Mouse (Mus musculus) CH12.LX (cell line): ENCODE measurements at regions not wholly inside any gene's neighbourhood (a gene's known extent, or its start where the extent isn't known, plus 50 kb on each side); places are given as distances from the start of the nearest gene placed in this dataset.

Source experiments
- DNase-seq: peaks from one replicate; pipeline ENCODE4 v3.0.0-alpha.2; 2013; ENCODE audit errors: extremely low read depth
- H3K27ac ChIP-seq: 2 replicates; pipeline ENCODE4 v1.5.1; 2012; ENCODE audit warnings: low read depth, mild to moderate bottlenecking, control low read depth, moderate library complexity; ENCODE audit not compliant: insufficient read depth
- H3K27me3 ChIP-seq: replicated peaks from 2 replicates; pipeline ENCODE3; 2012; ENCODE audit warnings: inconsistent platforms
- H3K36me3 ChIP-seq, 2 experiments: replicated peaks in 1 of 2; 2 replicates each; pipeline versions ENCODE3 to v1.6.1; 2012; ENCODE audit warnings: inconsistent platforms in 1 of 2, low read length in 1 of 2, mild to moderate bottlenecking in 1 of 2, mixed read lengths in 1 of 2, moderate library complexity in 1 of 2; ENCODE audit not compliant: control insufficient read depth in 1 of 2, insufficient read depth in 1 of 2
- H3K4me1 ChIP-seq, 2 experiments: 2 replicates each; pipeline ENCODE4 v1.6.1; 2012; ENCODE audit warnings: inconsistent platforms in 1 of 2, moderate library complexity in 1 of 2; ENCODE audit not compliant: insufficient read depth in 2 of 2, control insufficient read depth in 1 of 2
- H3K4me2 ChIP-seq: 2 replicates; pipeline ENCODE4 v1.6.1; 2012; ENCODE audit warnings: low read depth, mild to moderate bottlenecking, control low read depth; ENCODE audit not compliant: poor library complexity, insufficient read depth, severe bottlenecking
- H3K4me3 ChIP-seq, 3 experiments: fragments of 150-350 bp in 1 of 3; sonication (generic) in 1 of 3; replicated peaks in 1 of 3; 2 replicates each; pipeline versions ENCODE3 to v1.5.1; 2011 to 2012; ENCODE audit warnings: low read depth in 2 of 3, low read length in 2 of 3, mild to moderate bottlenecking in 2 of 3, moderate library complexity in 2 of 3, control low read depth in 1 of 3, improper control_type of control experiment in 1 of 3, inconsistent platforms in 1 of 3, mixed read lengths in 1 of 3; ENCODE audit not compliant: poor library complexity in 1 of 3
- H3K79me2 ChIP-seq: replicated peaks from 2 replicates; pipeline ENCODE4 v1.6.1; 2012; ENCODE audit warnings: mild to moderate bottlenecking, moderate library complexity; ENCODE audit not compliant: control insufficient read depth, poor library complexity, insufficient read depth, severe bottlenecking; ENCODE audit errors: extremely low read depth
- H3K9ac ChIP-seq: 2 replicates; pipeline ENCODE4 v1.6.1; 2012; ENCODE audit warnings: low read depth, mild to moderate bottlenecking, control low read depth, moderate library complexity; ENCODE audit not compliant: insufficient read depth
- H3K9me3 ChIP-seq: replicated peaks from 2 replicates; pipeline ENCODE3; 2012; ENCODE audit warnings: low read length, inconsistent platforms, mixed read lengths
- BHLHE40 ChIP-seq: IDR thresholded peaks from 2 replicates; pipeline ENCODE4 v1.6.1; 2011; ENCODE audit warnings: mild to moderate bottlenecking, low read depth, low read length, improper control_type of control experiment
- CHD1 ChIP-seq: IDR thresholded peaks from 2 replicates; pipeline ENCODE4 v1.6.1; 2012; ENCODE audit warnings: low read depth, low read length, improper control_type of control experiment, inconsistent platforms
- CHD2 ChIP-seq: IDR thresholded peaks from 2 replicates; pipeline ENCODE4 v1.6.1; 2011; ENCODE audit warnings: low read length, improper control_type of control experiment
- CTCF ChIP-seq, 2 experiments: IDR thresholded peaks in 1 of 2; conservative IDR thresholded peaks in 1 of 2; 2 replicates each; pipeline ENCODE4 v1.5.1; 2011 to 2012; ENCODE audit warnings: low read depth in 2 of 2, low read length in 2 of 2, improper control_type of control experiment in 1 of 2, inconsistent platforms in 1 of 2, mild to moderate bottlenecking in 1 of 2, moderate library complexity in 1 of 2
- ELF1 ChIP-seq: IDR thresholded peaks from 2 replicates; pipeline ENCODE4 v1.6.1; 2014; ENCODE audit warnings: low read depth, mild to moderate bottlenecking, inconsistent platforms, low read length, improper control_type of control experiment
- EP300 ChIP-seq: IDR thresholded peaks from 2 replicates; pipeline ENCODE4 v1.6.1; 2011; ENCODE audit warnings: low read length, improper control_type of control experiment
- ETS1 ChIP-seq: conservative IDR thresholded peaks from 2 replicates; pipeline ENCODE4 v1.6.1; 2012; ENCODE audit warnings: low read depth, mild to moderate bottlenecking, inconsistent platforms, low read length, improper control_type of control experiment, moderate library complexity
- HCFC1 ChIP-seq: IDR thresholded peaks from 2 replicates; pipeline ENCODE4 v1.6.1; 2012; ENCODE audit warnings: low read depth, mild to moderate bottlenecking, inconsistent platforms, low read length, improper control_type of control experiment
- IRF4 ChIP-seq: IDR thresholded peaks from 2 replicates; pipeline ENCODE4 v1.6.1; 2014; ENCODE audit warnings: low read depth, mild to moderate bottlenecking, inconsistent platforms, low read length, improper control_type of control experiment
- JUND ChIP-seq: conservative IDR thresholded peaks from 2 replicates; pipeline ENCODE4 v1.6.1; 2011; ENCODE audit warnings: low read depth, low read length, improper control_type of control experiment
- KAT2A ChIP-seq: IDR thresholded peaks from 2 replicates; pipeline ENCODE4 v1.6.1; 2012; ENCODE audit warnings: low read length, improper control_type of control experiment, inconsistent platforms; ENCODE audit not compliant: insufficient replicate concordance
- MAFK ChIP-seq: IDR thresholded peaks from 2 replicates; pipeline ENCODE4 v1.6.1; 2011; ENCODE audit warnings: low read length, improper control_type of control experiment; ENCODE audit not compliant: insufficient replicate concordance
- MAX ChIP-seq: IDR thresholded peaks from 2 replicates; pipeline ENCODE4 v1.6.1; 2011; ENCODE audit warnings: low read length, improper control_type of control experiment
- MAZ ChIP-seq: IDR thresholded peaks from 2 replicates; pipeline ENCODE4 v1.6.1; 2012; ENCODE audit warnings: low read depth, mild to moderate bottlenecking, inconsistent platforms, low read length, improper control_type of control experiment, moderate library complexity
- MEF2A ChIP-seq: IDR thresholded peaks from 2 replicates; pipeline ENCODE4 v1.6.1; 2014; ENCODE audit warnings: low read depth, mild to moderate bottlenecking, inconsistent platforms, low read length, improper control_type of control experiment, borderline replicate concordance
- MXI1 ChIP-seq: IDR thresholded peaks from 2 replicates; pipeline ENCODE4 v1.6.1; 2011; ENCODE audit warnings: mild to moderate bottlenecking, low read depth, low read length, improper control_type of control experiment
- MYC ChIP-seq: IDR thresholded peaks from 2 replicates; pipeline ENCODE4 v1.6.1; 2011; ENCODE audit warnings: low read depth, mild to moderate bottlenecking, improper control_type of control experiment, low read length
- NRF1 ChIP-seq: IDR thresholded peaks from 2 replicates; pipeline ENCODE4 v1.6.1; 2014; ENCODE audit warnings: low read depth, mild to moderate bottlenecking, inconsistent platforms, low read length, improper control_type of control experiment, moderate library complexity
- PAX5 ChIP-seq: IDR thresholded peaks from 2 replicates; pipeline ENCODE4 v1.6.1; 2012; ENCODE audit warnings: low read length, inconsistent platforms, mixed read lengths
- POLR2AphosphoS2 ChIP-seq: IDR thresholded peaks from 2 replicates; pipeline ENCODE4 v1.6.1; 2011; ENCODE audit warnings: low read depth, low read length, improper control_type of control experiment
- RAD21 ChIP-seq: IDR thresholded peaks from 2 replicates; pipeline ENCODE4 v1.6.1; 2011; ENCODE audit warnings: low read depth, mild to moderate bottlenecking, low read length, improper control_type of control experiment, moderate library complexity
- SIN3A ChIP-seq: IDR thresholded peaks from 2 replicates; pipeline ENCODE4 v1.6.1; 2012; ENCODE audit warnings: low read length, improper control_type of control experiment, inconsistent platforms
- SMC3 ChIP-seq: IDR thresholded peaks from 2 replicates; pipeline ENCODE4 v1.6.1; 2011; ENCODE audit warnings: low read depth, low read length, improper control_type of control experiment
- TBP ChIP-seq: conservative IDR thresholded peaks from 2 replicates; pipeline ENCODE4 v1.6.1; 2011; ENCODE audit warnings: low read depth, low read length, improper control_type of control experiment
- TCF12 ChIP-seq: IDR thresholded peaks from 2 replicates; pipeline ENCODE4 v1.6.1; 2014; ENCODE audit warnings: low read depth, mild to moderate bottlenecking, inconsistent platforms, low read length, improper control_type of control experiment
- USF1 ChIP-seq: IDR thresholded peaks from 2 replicates; pipeline ENCODE4 v1.6.1; 2014; ENCODE audit warnings: low read depth, mild to moderate bottlenecking, inconsistent platforms, low read length, improper control_type of control experiment
- USF2 ChIP-seq: conservative IDR thresholded peaks from 2 replicates; pipeline ENCODE4 v1.6.1; 2011; ENCODE audit warnings: low read depth, low read length, improper control_type of control experiment
- ZC3H11A ChIP-seq: IDR thresholded peaks from 2 replicates; pipeline ENCODE4 v1.6.1; 2012; ENCODE audit warnings: low read depth, mild to moderate bottlenecking, inconsistent platforms, low read length, improper control_type of control experiment
- ZKSCAN1 ChIP-seq: IDR thresholded peaks from 2 replicates; pipeline ENCODE4 v1.6.1; 2012; ENCODE audit warnings: low read depth, inconsistent platforms, low read length, improper control_type of control experiment, borderline replicate concordance
- ZMIZ1 ChIP-seq: IDR thresholded peaks from 2 replicates; pipeline ENCODE4 v1.6.1; 2012; ENCODE audit warnings: low read depth, mild to moderate bottlenecking, inconsistent platforms, low read length, improper control_type of control experiment
- ZNF384 ChIP-seq: IDR thresholded peaks from 2 replicates; pipeline ENCODE4 v1.6.1; 2012; ENCODE audit warnings: low read depth, low read length, improper control_type of control experiment, inconsistent platforms
- dilution Hi-C: fragments of 300-500 bp; cut with MboI; formaldehyde crosslinking; loops from 2 replicates; pipeline ENCODE4 v1.14.3; 2020; ENCODE audit warnings: low sequenced_read_pairs; ENCODE audit not compliant: extremely low pct_unique_long_range_greater_than_20kb, extremely low pct_ligation_motif_present
- in situ Hi-C: fragments of 300-500 bp; cut with MboI; formaldehyde crosslinking; loops from 3 replicates; pipeline ENCODE4 v1.14.3; 2019; ENCODE audit warnings: low sequenced_read_pairs, low pct_ligation_motif_present, low pct_unique_long_range_greater_than_20kb, mixed read lengths

- Histone ChIP-seq H3K4me2 (no peak overlapping the region), H3K9ac (no peak overlapping the region), H3K27ac (no peak overlapping the region), H3K36me3 (no peaks in the 10 kb centered on the region), H3K4me3 (no peak overlapping the region)
- in situ Hi-C loops = loop anchor here (5.0 to 25.0 kb wide), 3 partner anchors 178 to 393 kb away; partner anchors contain the start of gene Egln3
- TF ChIP-seq NRF1 = no peak
- no peak for TF ChIP-seq MAZ
- no peak for TF ChIP-seq ZKSCAN1
- TF ChIP-seq POLR2AphosphoS2 = no peak
- no peak for TF ChIP-seq MEF2A
- TF ChIP-seq, all 38 proteins: peak for 0
- DNase-seq = no peak
- dilution Hi-C loops = no loop called here
- Histone ChIP-seq H3K4me1 (peaks cover 0 to 24% of the 10 kb centered on the region in 2 experiments; a peak in 2 of 4 replicates), H3K9me3 (no peaks in the 10 kb centered on the region), H3K79me2 (no peaks in the 10 kb centered on the region), H3K27me3 (no peaks in the 10 kb centered on the region)
Measured at GRCm38 (mm10) chr12:54490460-54490859, 165.9 kb downstream of the Sptssa start.

GRCm38 (mm10) chr12:54489675-54490074 is 166.7 kb downstream of the Sptssa start:
- no peak overlapping the region for H3K4me2 ChIP-seq
- H3K79me2 ChIP-seq = no peaks in the 10 kb centered on the region
- no peak overlapping the region for H3K27ac ChIP-seq
- H3K36me3 ChIP-seq = no peaks in the 10 kb centered on the region
- no peaks in the 10 kb centered on the region for H3K9me3 ChIP-seq
- H3K9ac ChIP-seq = no peak overlapping the region
- no peaks in the 10 kb centered on the region for H3K27me3 ChIP-seq
- dilution Hi-C loops (no loop called here), in situ Hi-C loops (loop anchor here (5.0 to 25.0 kb wide), 3 partner anchors 177 to 392 kb away; partner anchors contain the start of gene Egln3)
- peaks cover 0 to 24% of the 10 kb centered on the region in 2 experiments; a peak in 2 of 4 replicates for H3K4me1 ChIP-seq
- peak; percentile 69 for DNase-seq
- TF ChIP-seq SMC3 (peak; percentile 89), MYC (no peak), NRF1 (no peak), CTCF (conservative IDR thresholded peaks at IDR 0.05 in 1 of 2, IDR thresholded peaks at IDR 0.05 in 1 of 2; ENCODE audit: low read depth in 2 of 2, low read length in 2 of 2) (peak; percentile 50 to 92; a peak in 3 of 4 replicates), CHD1 (no peak), EP300 (no peak), ZNF384 (no peak), MAZ (no peak), KAT2A (no peak), POLR2AphosphoS2 (no peak), BHLHE40 (no peak), PAX5 (no peak), ZC3H11A (peak; percentile 74), IRF4 (no peak), CHD2 (no peak), USF1 (no peak), TCF12 (no peak), RAD21 (peak; percentile 98), MEF2A (peak; percentile 43; the same call in 1 of the 2 replicates), ELF1 (peak; percentile 32; the same call in 1 of the 2 replicates), SIN3A (no peak), JUND (no peak; the same call in 1 of the 2 replicates), MXI1 (no peak), USF2 (no peak), ZKSCAN1 (no peak), HCFC1 (no peak), MAFK (no peak), TBP (no peak), MAX (no peak), ETS1 (no peak), ZMIZ1 (no peak)
- TF ChIP-seq, all 38 proteins: peak for 6
- no peak overlapping the region for H3K4me3 ChIP-seq
